Mouse (Mus musculus): ENCODE measurements around the gene Clcn6. TPM values are rescaled to one million over a fixed set of nuclear protein-coding genes. Genes with fewer than 3 reads are reported as not detected.

Gene Clcn6
- polyA plus RNA-seq (2016; fragmentation: Nextera tagmentation; extraction: Ambion mirVana): 13.4 and 14.2 TPM in 2 replicates

- Histone ChIP-seq H3K4me1 (peaks cover 55% of the 10 kb centered on the region), H3K9me3 (no peaks in the 10 kb centered on the region), H3K27me3 (ENCODE audit: poor library complexity, severe bottlenecking) (no peaks in the 10 kb centered on the region), H3K36me3 (replicated peaks) (peaks cover 46% of the 10 kb centered on the region), H3K27ac (peak within 1 kb of the TSS; percentile 93), H3K4me3 (peak within 1 kb of the TSS; percentile 77)
- peak; percentile 100 for DNase-seq (ENCODE audit: extremely low spot score, low spot score)
- under 1% methylated on average over 54 of the region's 54 CpGs for WGBS
Observed at GRCm38 (mm10) chr4:148038600-148039253, at the start of gene Clcn6, which contains the start of gene Mthfr. Gene Clcn6 (minus strand): TSS chr4:148038821. Gene Mthfr (plus strand): TSS chr4:148039077.

- Histone ChIP-seq H3K4me1 (peaks cover 63% of the 10 kb centered on the region), H3K36me3 (replicated peaks) (0 out of 2 replicates have a peak, but pooled peaks cover 3% of the 10 kb centered on the region), H3K9me3 (no peaks in the 10 kb centered on the region), H3K4me3 (peak within 1 kb of the TSS; percentile 86), H3K27ac (peak within 1 kb of the TSS; percentile 93), H3K27me3 (ENCODE audit: poor library complexity, severe bottlenecking) (no peaks in the 10 kb centered on the region)
- 5% methylated on average over 34 of the region's 34 CpGs for WGBS
- DNase-seq (ENCODE audit: extremely low spot score, low spot score): peak; percentile 94
Observed at GRCm38 (mm10) chr4:148087907-148088527, 49.4 kb upstream of the Clcn6 start, which contains the start of gene Agtrap. Gene Agtrap (minus strand): TSS chr4:148088031.

- 3% methylated on average over 30 of the region's 30 CpGs for WGBS
- Histone ChIP-seq H3K9me3 (no peaks in the 10 kb centered on the region), H3K36me3 (replicated peaks) (0 out of 2 replicates have a peak, but pooled peaks cover 3% of the 10 kb centered on the region), H3K4me1 (peaks cover 70% of the 10 kb centered on the region), H3K27me3 (ENCODE audit: poor library complexity, severe bottlenecking) (no peaks in the 10 kb centered on the region), H3K27ac (peak overlapping the region; percentile 93), H3K4me3 (peak overlapping the region; percentile 86)
- DNase-seq (ENCODE audit: extremely low spot score, low spot score): peak; percentile 33
Observed at GRCm38 (mm10) chr4:148087091-148087906, 48.7 kb upstream of the Clcn6 start.

- no peak overlapping the region for H3K4me3 ChIP-seq
- no peaks in the 10 kb centered on the region for H3K27me3 ChIP-seq (ENCODE audit: poor library complexity, severe bottlenecking)
- 73% methylated on average over 3 of the region's 3 CpGs for WGBS
- peaks cover 15% of the 10 kb centered on the region for H3K36me3 ChIP-seq (replicated peaks)
- no peak overlapping the region for H3K27ac ChIP-seq
- H3K4me1 ChIP-seq: peaks cover 71% of the 10 kb centered on the region
- H3K9me3 ChIP-seq: no peaks in the 10 kb centered on the region
- DNase-seq (ENCODE audit: extremely low spot score, low spot score): no peak
Observed at GRCm38 (mm10) chr4:148085907-148086305, 47.3 kb upstream of the Clcn6 start.

GRCm38 (mm10) chr4:148085131-148085906, 46.7 kb upstream of the Clcn6 start:
- Histone ChIP-seq H3K27me3 (ENCODE audit: poor library complexity, severe bottlenecking) (no peaks in the 10 kb centered on the region), H3K4me1 (peaks cover 71% of the 10 kb centered on the region), H3K9me3 (no peaks in the 10 kb centered on the region), H3K27ac (no peak overlapping the region; the same call in 1 of the 2 replicates), H3K36me3 (replicated peaks) (peaks cover 21% of the 10 kb centered on the region), H3K4me3 (no peak overlapping the region)
- DNase-seq (ENCODE audit: extremely low spot score, low spot score): no peak
- WGBS: 51% methylated on average over 10 of the region's 10 CpGs

- Histone ChIP-seq H3K36me3 (replicated peaks) (peaks cover 31% of the 10 kb centered on the region), H3K4me3 (0 out of 2 replicates have a peak overlapping the region, but pooled peaks have one; percentile 4), H3K4me1 (peaks cover 69% of the 10 kb centered on the region), H3K27ac (0 out of 2 replicates have a peak overlapping the region, but pooled peaks have one; percentile 42), H3K9me3 (no peaks in the 10 kb centered on the region), H3K27me3 (ENCODE audit: poor library complexity, severe bottlenecking) (no peaks in the 10 kb centered on the region)
- peak; percentile 38 for DNase-seq (ENCODE audit: extremely low spot score, low spot score)
- 15% methylated on average over 7 of the region's 8 CpGs for WGBS
Observed at GRCm38 (mm10) chr4:148084261-148084714, 45.7 kb upstream of the Clcn6 start.

- Histone ChIP-seq H3K4me3 (no peak overlapping the region), H3K27me3 (ENCODE audit: poor library complexity, severe bottlenecking) (no peaks in the 10 kb centered on the region), H3K4me1 (peaks cover 59% of the 10 kb centered on the region), H3K9me3 (no peaks in the 10 kb centered on the region), H3K36me3 (replicated peaks) (peaks cover 33% of the 10 kb centered on the region), H3K27ac (0 out of 2 replicates have a peak overlapping the region, but pooled peaks have one; percentile 3)
- 69% methylated on average over 21 of the region's 21 CpGs for WGBS
- no peak for DNase-seq (ENCODE audit: extremely low spot score, low spot score)
Observed at GRCm38 (mm10) chr4:148083176-148083899, 44.7 kb upstream of the Clcn6 start.

GRCm38 (mm10) chr4:148082257-148083044, 43.8 kb upstream of the Clcn6 start:
- peaks cover 33% of the 10 kb centered on the region for H3K36me3 ChIP-seq (replicated peaks)
- 54% methylated on average over 12 of the region's 12 CpGs for WGBS
- no peaks in the 10 kb centered on the region for H3K27me3 ChIP-seq (ENCODE audit: poor library complexity, severe bottlenecking)
- no peak overlapping the region for H3K27ac ChIP-seq
- H3K4me1 ChIP-seq: peaks cover 50% of the 10 kb centered on the region
- DNase-seq (ENCODE audit: extremely low spot score, low spot score): peak; percentile 57
- H3K4me3 ChIP-seq: no peak overlapping the region
- no peaks in the 10 kb centered on the region for H3K9me3 ChIP-seq

- DNase-seq (ENCODE audit: extremely low spot score, low spot score): no peak
- H3K27me3 ChIP-seq (ENCODE audit: poor library complexity, severe bottlenecking): no peaks in the 10 kb centered on the region
- peaks cover 33% of the 10 kb centered on the region for H3K36me3 ChIP-seq (replicated peaks)
- no peak overlapping the region for H3K27ac ChIP-seq
- 88% methylated on average over 10 of the region's 10 CpGs for WGBS
- no peaks in the 10 kb centered on the region for H3K9me3 ChIP-seq
- H3K4me3 ChIP-seq: no peak overlapping the region
- peaks cover 38% of the 10 kb centered on the region for H3K4me1 ChIP-seq
Observed at GRCm38 (mm10) chr4:148081201-148081600, 42.6 kb upstream of the Clcn6 start.

- H3K4me3 ChIP-seq: no peak overlapping the region
- no peaks in the 10 kb centered on the region for H3K27me3 ChIP-seq (ENCODE audit: poor library complexity, severe bottlenecking)
- WGBS: 95% methylated on average over 1 of the region's 1 CpGs
- no peaks in the 10 kb centered on the region for H3K9me3 ChIP-seq
- peaks cover 33% of the 10 kb centered on the region for H3K36me3 ChIP-seq (replicated peaks)
- peaks cover 35% of the 10 kb centered on the region for H3K4me1 ChIP-seq
- no peak overlapping the region for H3K27ac ChIP-seq
- DNase-seq (ENCODE audit: extremely low spot score, low spot score): no peak
Observed at GRCm38 (mm10) chr4:148080597-148080973, 42.0 kb upstream of the Clcn6 start.

All from forebrain, embryonic 10.5 days (tissue).